Mouse (Mus musculus): ENCODE data around the gene Nmnat3.

DNA sequence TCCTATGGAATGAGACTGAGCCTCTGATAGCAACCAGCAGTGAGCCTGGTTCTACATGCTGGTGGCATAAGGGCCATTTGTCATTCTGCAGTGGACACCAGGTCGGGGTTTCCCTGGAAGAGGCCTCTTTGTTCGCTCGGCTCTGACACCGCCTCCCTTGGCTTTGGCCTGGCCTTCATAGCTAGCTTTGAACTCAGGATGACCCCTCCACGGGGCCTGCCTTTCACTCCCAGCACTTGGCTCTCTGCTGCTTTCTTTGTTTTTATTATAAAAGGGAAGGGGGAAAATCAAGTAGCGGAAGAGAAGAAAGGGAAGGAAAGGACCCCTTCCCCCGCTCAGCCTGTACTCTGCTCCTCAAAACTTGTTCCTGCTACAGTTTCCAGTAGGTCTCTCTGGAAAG lies 142.6 kb downstream of the Nmnat3 start:
- TF ChIP-seq CTCF (IDR thresholded peaks at IDR 0.05; ENCODE audit: low read depth): no peak
- no peak for TF ChIP-seq EP300 (IDR thresholded peaks at IDR 0.05; ENCODE audit: low read depth)

All from liver, postnatal 0 days (tissue).